Mouse (Mus musculus) kidney, postnatal 36 days (tissue): ENCODE measurements around the gene Rpa3.
A peak's percentile ranks its signal among the peaks of the same experiment; 100 is the strongest.

ENCODE experiments used
- DNase-seq, 2 experiments: peaks; one replicate each; pipeline ENCODE4 v3.0.0; 2021 to 2022; ENCODE audit warnings: mixed read lengths in 2 of 2

Rpa3 gene

GRCm38 (mm10) chr6:8259004-8259666 is at the start of gene Rpa3, which contains the start of the genes Umad1 and Gm45062:
Gene Rpa3 (minus strand): TSS chr6:8259173.
Gene Umad1 (plus strand): TSS chr6:8259288.
Gene Gm45062 (plus strand): TSS chr6:8259450.
- DNase-seq = peak; percentile 98 to 99

DNA sequence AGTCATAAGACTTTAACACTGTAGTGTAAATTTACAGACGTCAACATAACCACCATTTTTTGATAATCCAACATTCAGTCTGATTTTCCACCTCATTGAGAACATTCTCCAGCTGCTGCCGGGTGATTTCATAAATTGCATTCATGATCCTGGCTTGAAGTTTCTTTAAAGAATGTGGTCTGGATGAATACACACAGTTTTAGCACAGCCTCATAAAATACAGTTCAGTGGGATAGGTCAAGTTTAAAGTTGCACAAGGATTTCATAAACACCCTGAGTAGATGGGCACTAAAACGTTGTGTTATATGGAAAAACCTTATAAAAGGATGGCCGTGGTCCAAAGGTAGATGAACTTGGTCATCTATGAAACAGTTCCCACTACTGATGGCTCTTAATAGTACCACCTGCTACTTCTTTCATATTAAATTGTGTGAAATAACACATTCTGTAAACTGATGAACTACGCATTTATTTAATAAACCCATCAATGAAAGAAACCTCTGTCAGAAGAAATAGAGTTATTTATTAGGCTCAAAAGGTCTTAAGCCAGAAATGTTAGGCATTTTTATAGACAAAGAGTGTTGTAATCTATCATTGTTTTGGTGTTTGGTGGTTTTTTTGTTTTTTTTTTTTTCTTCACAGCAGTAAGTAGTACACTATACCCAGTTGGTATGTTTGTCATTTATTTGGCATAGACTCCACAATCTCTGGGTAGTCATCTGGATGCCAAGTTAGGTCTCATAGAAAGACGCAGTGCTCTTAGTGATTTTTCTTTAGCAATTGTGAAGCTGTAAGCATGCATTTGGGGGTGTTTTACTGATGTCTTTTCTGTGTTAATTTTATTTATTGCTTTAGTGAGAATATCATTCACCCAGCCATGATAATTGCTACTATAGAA is 49.2 kb upstream of the Rpa3 start:
- DNase-seq = no peak

DNA sequence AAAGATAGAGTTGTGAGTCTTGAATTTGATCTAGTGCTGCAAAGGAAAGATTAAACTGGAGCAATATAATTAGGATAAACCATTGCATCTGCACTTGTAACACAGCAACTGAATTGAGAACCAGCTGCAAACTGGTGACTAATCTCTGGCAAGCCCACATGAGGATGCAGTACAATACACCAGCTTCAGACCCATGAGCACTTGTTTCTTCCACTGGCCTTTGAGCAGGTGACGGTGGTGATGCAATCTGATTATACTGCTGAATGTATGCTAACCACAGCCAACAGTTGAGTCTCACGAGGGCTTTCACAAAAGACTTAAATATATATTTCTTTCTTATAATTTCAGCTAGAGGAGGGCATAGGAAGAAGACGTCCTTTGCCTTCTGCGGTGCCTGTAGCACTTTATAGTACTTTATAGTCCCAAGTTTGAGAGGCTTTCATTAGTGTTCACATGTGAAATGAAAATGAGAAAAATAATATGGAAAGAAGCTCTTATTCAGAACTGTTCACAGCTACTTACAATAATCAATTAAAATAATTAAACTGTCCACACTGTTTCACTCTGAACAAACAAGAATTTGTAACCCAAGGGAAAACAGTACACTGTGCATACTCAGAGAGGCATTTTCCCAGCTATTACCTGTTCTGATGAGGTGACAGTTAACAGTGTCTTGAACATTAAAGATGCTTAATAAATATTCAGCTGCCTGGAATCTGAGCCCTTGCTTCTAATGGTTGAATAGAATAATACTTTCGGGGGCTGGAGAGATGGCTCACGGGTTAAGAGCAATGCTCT is 40.3 kb upstream of the Rpa3 start:
- DNase-seq = no peak

DNA sequence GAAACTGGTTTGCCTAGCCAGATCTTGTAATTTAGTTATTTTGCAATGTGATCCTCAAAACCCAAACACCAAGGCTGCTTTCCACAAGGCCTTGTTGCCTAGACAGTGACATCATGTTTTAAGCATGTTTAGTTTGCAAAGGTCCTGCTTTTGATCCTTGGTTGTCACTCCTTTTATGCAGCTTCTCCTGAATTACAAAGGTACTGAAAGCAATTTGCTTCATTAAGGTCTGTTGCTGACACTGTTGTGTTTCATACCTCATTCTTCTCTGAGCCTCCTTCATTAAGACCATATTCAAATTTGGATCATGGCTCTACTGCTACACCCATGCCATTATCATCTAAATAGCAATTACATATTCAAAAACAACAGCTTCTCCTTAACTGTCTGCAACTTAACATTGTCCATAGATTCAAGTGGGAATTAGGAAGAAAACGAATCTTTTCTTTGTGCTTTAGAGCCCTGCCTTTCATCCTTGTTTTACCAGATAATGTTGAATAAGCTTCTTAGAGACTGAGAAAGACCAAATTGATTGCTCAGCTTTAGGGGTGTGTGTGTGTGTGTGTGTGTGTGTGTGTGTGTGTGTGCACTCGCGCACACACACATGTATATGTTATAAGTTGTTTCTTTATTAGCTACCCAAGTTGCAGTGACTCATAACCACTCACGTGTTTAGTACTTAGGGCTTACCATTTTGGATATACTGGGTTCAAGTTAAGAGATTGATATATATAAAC is 35.2 kb upstream of the Rpa3 start:
- no peak for DNase-seq

- DNase-seq = no peak
Measured at GRCm38 (mm10) chr6:8288755-8289580, 30.0 kb upstream of the Rpa3 start.

DNA sequence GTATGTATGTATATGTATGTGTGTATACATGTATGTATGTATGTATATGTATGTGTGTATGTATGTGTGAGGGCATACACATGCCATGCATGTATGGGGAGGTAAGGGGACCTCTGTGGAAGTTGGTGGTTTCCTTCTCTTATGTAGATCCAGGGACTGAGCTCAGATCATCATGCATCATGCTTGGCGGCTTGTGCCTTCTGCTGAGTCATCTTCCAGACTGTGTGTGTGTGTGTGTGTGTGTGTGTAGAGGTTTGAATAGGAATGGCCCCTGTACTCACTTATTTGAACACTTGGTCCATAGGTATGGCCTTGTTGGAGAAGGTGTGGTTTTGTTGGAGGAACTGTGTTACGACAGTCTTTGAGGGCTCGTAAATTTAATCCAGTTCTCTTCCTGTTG is 27.2 kb upstream of the Rpa3 start:
- DNase-seq = no peak

DNA sequence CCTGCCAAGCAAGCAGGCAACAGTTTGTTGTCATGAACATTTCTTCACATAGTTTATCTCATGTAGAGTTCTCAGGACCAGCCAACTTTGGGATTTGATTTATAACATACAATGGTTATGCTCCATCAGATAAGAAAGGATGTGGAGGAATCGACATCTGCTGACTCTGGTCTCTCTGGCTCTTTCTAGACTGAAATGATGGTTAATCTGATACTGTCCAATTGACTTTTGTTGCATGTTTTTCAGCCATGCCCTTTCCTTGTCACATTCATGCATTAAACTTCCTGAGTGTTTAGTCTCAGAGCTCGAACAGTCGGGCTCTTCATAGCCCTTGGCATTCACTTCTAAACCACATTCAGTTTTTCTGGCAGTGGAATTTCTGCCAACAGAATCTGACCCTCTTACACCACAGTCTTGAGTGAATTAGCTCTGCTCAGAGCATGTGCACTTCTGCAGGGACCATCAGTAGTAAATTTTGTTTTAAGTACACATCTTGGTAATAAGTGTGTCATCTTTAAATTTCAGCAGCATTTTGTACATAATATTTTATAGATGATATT is 26.5 kb upstream of the Rpa3 start:
- DNase-seq = no peak

- DNase-seq = no peak
Measured at GRCm38 (mm10) chr6:8283255-8283654, 24.3 kb upstream of the Rpa3 start.

GRCm38 (mm10) chr6:8278426-8279002 is 19.5 kb upstream of the Rpa3 start:
- DNase-seq = peak in 1 of 2 experiments; percentile 32

- DNase-seq = no peak
Measured at GRCm38 (mm10) chr6:8276431-8276830, 17.5 kb upstream of the Rpa3 start.

DNA sequence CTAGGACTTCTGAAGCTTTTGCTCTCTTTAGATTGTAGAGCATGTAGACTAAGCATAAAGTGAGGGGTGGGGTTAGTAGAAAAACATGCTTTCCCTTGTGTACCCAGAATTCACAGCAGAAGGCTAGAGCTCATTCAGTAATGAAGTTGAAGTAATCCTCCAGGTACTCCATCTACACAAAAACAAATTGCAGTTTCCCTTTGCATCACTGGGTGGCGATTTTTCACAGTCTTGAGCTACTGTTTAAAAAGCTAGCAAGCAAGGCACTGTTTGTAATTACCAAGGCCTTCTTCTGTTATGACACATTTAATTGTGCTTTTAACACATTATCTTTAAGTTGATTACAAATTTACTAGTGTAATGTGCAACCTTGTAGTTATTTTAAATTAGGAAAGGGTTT is 16.1 kb upstream of the Rpa3 start:
- peak; percentile 74 to 84 for DNase-seq

DNA sequence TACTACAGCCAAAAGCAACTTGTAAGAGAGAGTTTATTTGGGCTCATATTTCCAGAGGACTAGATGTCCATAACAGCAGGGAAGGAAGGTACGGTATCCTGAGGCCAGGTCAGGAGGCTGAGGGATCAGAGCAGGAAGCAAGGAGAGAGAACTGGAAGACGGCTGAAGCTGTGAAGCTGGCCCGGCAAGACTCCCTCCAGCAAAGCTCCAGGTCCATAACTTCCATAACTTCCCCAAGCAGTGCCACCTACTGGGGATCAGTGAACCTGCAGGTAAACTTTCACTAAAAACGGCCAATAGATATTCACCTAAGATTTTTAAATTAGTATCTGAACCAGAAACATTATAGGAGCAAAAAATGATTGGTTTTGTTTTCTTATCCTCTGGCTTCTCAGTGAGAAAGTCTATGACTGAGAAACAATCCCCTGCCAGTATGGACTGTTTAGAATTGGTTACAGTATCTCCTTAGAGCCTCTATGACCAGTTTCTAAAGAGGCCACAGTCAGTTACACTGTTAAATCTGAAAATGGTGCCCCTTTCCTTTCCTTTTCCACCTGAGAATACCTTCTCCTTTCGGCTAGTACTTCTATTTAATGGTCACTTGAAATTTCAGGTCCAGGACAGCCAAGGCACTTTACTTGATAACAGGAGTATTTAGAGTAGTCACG is 15.5 kb upstream of the Rpa3 start:
- DNase-seq = peak; percentile 54 to 77

GRCm38 (mm10) chr6:8271047-8271446 is 12.1 kb upstream of the Rpa3 start:
- DNase-seq = peak in 1 of 2 experiments; percentile 8

- DNase-seq = no peak
Measured at GRCm38 (mm10) chr6:8259667-8260044, 683 bp upstream of the Rpa3 start.

DNA sequence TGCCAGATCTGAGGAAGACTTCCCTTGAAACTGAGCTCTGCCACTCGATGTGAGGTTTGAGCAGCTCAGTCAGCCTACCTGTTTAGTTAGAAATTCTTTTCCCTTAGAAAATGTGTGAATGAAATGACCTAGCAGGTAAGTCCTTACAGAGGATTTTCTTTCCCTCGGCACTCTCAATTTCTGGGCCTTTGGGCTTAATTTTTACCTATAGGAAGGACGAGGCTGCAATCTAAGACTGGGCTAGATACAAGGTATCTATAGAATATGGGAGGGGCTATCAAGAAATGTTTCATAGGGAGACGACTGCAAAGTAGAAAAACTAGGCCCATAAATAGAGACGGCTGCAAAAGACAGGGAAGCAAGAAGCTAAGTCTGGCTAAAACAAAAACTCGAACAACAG is 657 bp downstream of the Rpa3 start:
- no peak for DNase-seq

DNA sequence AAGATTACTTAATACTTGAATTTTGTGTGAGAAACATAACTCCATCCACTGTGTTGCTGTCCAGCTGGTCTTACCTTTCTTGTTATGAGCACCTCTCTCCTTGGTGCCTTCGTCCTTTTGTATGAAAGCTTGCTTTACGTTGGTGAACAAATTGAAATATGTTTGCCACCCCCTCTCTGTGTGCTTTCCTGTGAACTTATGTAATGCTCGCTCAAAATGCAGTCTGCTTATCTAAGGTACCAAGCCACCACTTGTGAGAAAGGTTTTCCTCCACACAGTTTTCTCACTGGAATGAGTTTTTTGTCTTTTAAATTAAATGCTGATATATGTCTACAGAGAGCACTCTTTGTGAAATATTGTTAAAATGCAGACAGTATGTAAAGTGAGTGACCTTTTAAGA is 30.4 kb downstream of the Rpa3 start:
- no peak for DNase-seq

DNA sequence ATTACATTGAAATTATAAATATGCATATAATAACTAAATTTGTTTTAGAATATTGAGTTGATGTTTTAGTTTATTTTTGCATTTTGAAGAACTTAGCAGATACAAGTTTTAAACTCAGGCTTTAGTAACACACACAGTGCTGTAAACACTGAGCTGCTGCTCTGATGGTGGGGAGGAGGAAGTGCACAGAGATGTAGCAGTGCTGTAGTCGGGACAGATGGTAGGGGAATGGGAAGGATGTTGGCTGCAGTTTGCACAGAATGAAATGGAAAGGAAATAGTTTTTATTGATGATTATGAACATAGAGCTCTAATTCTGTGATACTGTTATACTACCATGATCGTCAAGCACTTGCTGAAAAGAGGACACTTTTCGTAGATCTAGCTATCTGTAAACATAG is 31.9 kb downstream of the Rpa3 start:
- no peak for DNase-seq

DNA sequence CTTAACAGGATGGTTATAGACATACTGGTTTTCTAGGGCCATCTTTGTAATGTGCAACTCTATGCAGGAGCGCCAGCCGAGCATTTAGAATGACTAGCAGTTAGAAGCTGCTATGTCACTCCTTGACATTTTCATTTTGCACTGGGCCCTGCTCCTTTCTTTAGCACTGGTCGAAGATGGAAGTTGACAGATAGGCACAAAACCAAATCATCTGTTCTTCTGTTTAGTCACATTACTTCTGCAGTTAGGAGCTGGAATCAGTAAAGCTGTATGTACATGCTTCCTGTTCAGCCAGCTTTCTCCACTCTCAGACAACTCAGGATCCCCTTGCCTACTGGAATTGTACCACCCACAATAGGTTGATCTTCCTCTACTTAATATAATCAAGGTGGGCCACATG is 48.3 kb downstream of the Rpa3 start:
- no peak for DNase-seq

- DNase-seq = no peak
Measured at GRCm38 (mm10) chr6:8209866-8210186, 49.1 kb downstream of the Rpa3 start.
